Mouse (Mus musculus): ENCODE measurements at regions not wholly inside any gene's neighbourhood (a gene's known extent, or its start where the extent isn't known, plus 50 kb on each side); places are given as distances from the start of the nearest gene placed in this dataset.

- TF ChIP-seq CTCF (IDR thresholded peaks at IDR 0.05): no peak
- no peak for DNase-seq (ENCODE audit: extremely low spot score in 1 of 2, low spot score in 2 of 2)
- H3K27ac ChIP-seq: no peak overlapping the region
- no peak overlapping the region for H3K4me3 ChIP-seq
- intact Hi-C loops (cut with DNase I): no loop called here
These were observed 331.7 kb downstream of the Bmp2 start for GRCm38 (mm10) chr2:133883682-133884081.

DNA sequence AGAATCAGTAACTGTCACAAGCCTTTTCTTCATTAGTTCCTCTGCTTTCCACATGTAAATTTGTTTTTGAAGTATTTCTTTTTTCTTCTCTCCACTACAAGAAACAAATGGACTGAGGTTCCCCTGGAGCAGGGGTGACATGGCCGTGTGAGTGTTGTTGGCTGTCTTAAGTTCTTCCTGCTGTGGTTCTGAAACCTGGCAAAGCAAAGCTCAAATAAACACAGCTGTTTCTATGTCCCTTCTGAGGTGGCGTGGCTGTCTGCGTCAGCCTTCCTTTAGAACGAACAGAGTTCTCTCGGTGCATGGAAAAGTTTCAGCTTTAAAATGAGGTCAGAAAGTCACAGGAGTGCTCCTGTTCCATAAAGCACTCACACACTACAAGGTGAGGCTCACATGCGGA lies 354.3 kb downstream of the Bmp2 start:
- intact Hi-C loops (cut with DNase I): no loop called here
- no peak for DNase-seq (ENCODE audit: extremely low spot score in 1 of 2, low spot score in 2 of 2)
- no peak for TF ChIP-seq CTCF (IDR thresholded peaks at IDR 0.05)
- Histone ChIP-seq H3K4me3 (no peak overlapping the region), H3K27ac (no peak overlapping the region)

Measured in left cerebral cortex, adult 2 months (tissue).